Mouse (Mus musculus) C2C12 (cell line): Measurements from ENCODE around the gene Polr2i.

Experiments used
- CEBPB ChIP-seq: IDR thresholded peaks from one replicate; pipeline ENCODE4 v1.6.1; 2011; ENCODE audit warnings: low read depth, mild to moderate bottlenecking, control low read depth, moderate library complexity
- CTCF ChIP-seq: IDR thresholded peaks from one replicate; pipeline ENCODE4 v1.5.1; 2011; ENCODE audit not compliant: control insufficient read depth, insufficient read depth, insufficient read length
- FOSL1 ChIP-seq: IDR thresholded peaks from one replicate; pipeline ENCODE4 v1.8.0; 2011; ENCODE audit warnings: mild to moderate bottlenecking, low read length; ENCODE audit not compliant: poor library complexity, insufficient read depth, severe bottlenecking
- MAX ChIP-seq: IDR thresholded peaks from one replicate; pipeline ENCODE4 v1.6.1; 2011; ENCODE audit warnings: mild to moderate bottlenecking, control low read depth
- MYOG ChIP-seq: IDR thresholded peaks from one replicate; pipeline ENCODE4 v1.6.1; 2011; ENCODE audit not compliant: control insufficient read depth, insufficient read length; ENCODE audit errors: extremely low read depth
- USF1 ChIP-seq: IDR thresholded peaks from one replicate; pipeline ENCODE4 v1.6.1; 2011; ENCODE audit warnings: low read depth, mild to moderate bottlenecking, control low read depth, moderate library complexity

DNA sequence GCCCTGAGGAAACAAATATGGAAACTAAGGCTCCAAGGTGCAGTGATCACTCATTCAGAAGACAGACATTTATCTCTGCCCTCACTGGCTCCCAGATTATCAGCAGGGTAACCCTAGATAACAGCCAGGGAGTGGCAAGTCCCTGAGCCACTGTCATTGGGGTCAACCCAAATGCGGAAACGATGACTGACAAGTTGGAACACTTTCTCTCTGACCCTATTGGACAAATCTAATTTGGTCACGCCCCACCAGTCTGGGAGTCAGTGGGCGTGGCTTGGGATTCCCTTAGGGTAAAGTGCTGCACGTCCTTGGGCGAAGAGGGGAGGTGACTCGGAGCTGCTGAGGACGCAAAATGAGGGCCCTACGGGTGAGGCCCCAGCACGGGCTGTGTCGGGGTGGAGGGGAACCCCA, 47.9 kb upstream of the Polr2i start, which contains the start of gene Cox7a1:
- TF ChIP-seq CTCF (no peak), FOSL1 (no peak), USF1 (no peak), MAX (no peak), MYOG (no peak), CEBPB (no peak)
